Mouse (Mus musculus) neural tube, embryonic 12.5 days (tissue): ENCODE measurements around the gene Ywhag. TPM values are rescaled to one million over a fixed set of nuclear protein-coding genes. Genes with fewer than 3 reads are reported as not detected.

ENCODE experiments used
- ATAC-seq: fragments of 200-750 bp; cut with Nextera tagmentation; 2 replicates; pipeline ENCODE4 v1.8.0; 2017; ENCODE audit warnings: low read depth, mild to moderate bottlenecking, moderate TSS enrichment, moderate library complexity; ENCODE audit not compliant: low FRiP score
- H3K27ac ChIP-seq: fragments of 300-500 bp; sonication (generic); 2 replicates; pipeline ENCODE4 v1.5.1; 2016
- H3K27me3 ChIP-seq: fragments of 300-500 bp; sonication (generic); replicated peaks from 2 replicates; pipeline ENCODE4 v1.6.1; 2016; ENCODE audit warnings: mild to moderate bottlenecking
- H3K36me3 ChIP-seq: fragments of 300-500 bp; sonication (generic); 2 replicates; pipeline ENCODE4 v1.6.1; 2016; ENCODE audit warnings: mild to moderate bottlenecking
- H3K4me1 ChIP-seq: fragments of 300-500 bp; sonication (generic); 2 replicates; pipeline ENCODE4 v1.6.1; 2016
- H3K4me2 ChIP-seq: fragments of 300-500 bp; sonication (generic); replicated peaks from 2 replicates; pipeline ENCODE4 v1.6.1; 2016; ENCODE audit warnings: mild to moderate bottlenecking
- H3K4me3 ChIP-seq: fragments of 300-500 bp; sonication (generic); 2 replicates; pipeline ENCODE4 v1.5.1; 2016
- H3K9ac ChIP-seq: fragments of 300-500 bp; sonication (generic); 2 replicates; pipeline ENCODE4 v1.6.1; 2016; ENCODE audit warnings: mild to moderate bottlenecking
- H3K9me3 ChIP-seq: fragments of 300-500 bp; sonication (generic); 2 replicates; pipeline ENCODE4 v1.6.1; 2016; ENCODE audit warnings: mild to moderate bottlenecking
- WGBS: fragments of 180-500 bp; shearing (Covaris S2); methylation state at CpG from one replicate; pipeline ENCODE4 v1.1.7; 2016; 5-methylcytosine and 5-hydroxymethylcytosine counted together
- polyA plus RNA-seq: library from polyadenylated mRNA; unstranded; fragments of >200 nt; fragmentation: Nextera tagmentation; extraction: Ambion mirVana; gene quantifications from 2 replicates; pipeline ENCODE4 v1.2.1, GENCODE M21; 2016

Gene Ywhag
- polyA plus RNA-seq, 1 experiment from 2014 or later, result 524 TPM

DNA sequence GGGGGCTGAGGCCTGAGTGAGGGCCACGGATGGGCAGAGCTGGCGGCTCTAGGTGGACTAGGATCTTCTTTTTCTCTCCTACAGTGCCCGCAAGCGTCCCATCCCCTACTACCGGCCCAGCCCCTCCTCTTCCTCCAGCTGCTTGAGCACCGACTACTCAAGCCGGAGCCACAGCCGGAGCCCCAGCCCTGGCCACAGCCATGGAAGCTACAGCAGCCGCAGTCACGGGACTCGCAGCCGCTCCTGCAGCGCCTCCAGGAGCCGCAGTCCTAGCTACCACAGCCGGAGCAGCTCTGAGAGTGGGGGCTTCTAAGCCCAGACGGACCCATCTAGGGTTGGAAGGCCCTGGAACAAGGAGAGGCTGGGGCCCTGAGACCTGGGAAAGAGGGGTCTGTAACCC lies 61.4 kb downstream of the Ywhag start:
- H3K36me3 ChIP-seq, result 0 out of 2 replicates have a peak, but pooled peaks cover 4% of the 10 kb centered on the region
- peaks cover 47% of the 10 kb centered on the region for H3K27me3 ChIP-seq
- H3K4me2 ChIP-seq, result no peak overlapping the region
- H3K4me3 ChIP-seq, result no peak overlapping the region
- H3K4me1 ChIP-seq, result peaks cover 16% of the 10 kb centered on the region
- 14% methylated on average over 16 of the region's 16 CpGs for WGBS
- no peaks in the 10 kb centered on the region for H3K9me3 ChIP-seq
- no peak overlapping the region for H3K27ac ChIP-seq
- H3K9ac ChIP-seq, result no peak overlapping the region
- no peak for ATAC-seq

- Histone ChIP-seq H3K4me3 (no peak overlapping the region), H3K27me3 (peaks cover 65% of the 10 kb centered on the region), H3K36me3 (0 out of 2 replicates have a peak, but pooled peaks cover 4% of the 10 kb centered on the region), H3K4me2 (no peak overlapping the region), H3K9me3 (no peaks in the 10 kb centered on the region), H3K4me1 (peaks cover 21% of the 10 kb centered on the region), H3K27ac (no peak overlapping the region), H3K9ac (no peak overlapping the region)
- no peak for ATAC-seq
- WGBS, result 95% methylated on average over 5 of the region's 5 CpGs
Observed at GRCm38 (mm10) chr5:135870505-135870904, 63.9 kb downstream of the Ywhag start.

DNA sequence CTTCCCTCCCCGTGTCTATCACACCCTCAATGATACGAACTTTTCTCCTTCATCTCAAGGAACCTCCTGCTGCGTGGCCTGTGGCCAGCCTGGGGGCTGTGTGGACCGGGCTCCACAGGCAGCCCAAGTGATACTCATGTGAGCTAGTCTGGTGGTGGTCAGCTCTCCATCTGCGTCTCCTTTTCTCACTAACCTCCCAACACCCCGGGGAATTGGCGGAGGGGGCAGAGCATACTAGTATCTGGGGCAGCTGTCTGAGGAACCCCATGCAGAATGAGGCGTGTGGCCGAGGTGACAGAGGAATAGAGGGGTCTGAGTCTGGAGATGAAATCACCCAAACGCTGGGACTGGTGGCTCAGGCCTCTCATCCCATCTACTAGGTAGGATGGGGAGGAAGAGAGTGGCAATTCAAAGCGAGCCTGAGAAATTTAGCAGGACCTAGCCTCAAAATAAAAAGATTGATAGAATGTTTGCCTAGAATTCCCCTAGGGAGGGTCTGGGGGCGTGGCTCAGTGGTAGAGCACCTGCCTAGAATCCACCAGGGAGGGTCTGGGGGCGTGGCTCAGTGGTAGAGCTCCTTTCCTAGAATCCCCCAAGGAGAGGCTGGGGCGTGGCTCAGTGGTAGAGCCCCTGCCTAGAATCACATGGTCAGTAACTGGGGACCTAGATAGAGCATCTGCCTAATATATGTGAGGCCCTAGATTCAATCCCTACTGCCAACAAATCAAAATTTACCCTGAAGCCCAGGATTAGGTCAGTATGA lies 64.6 kb downstream of the Ywhag start:
- Histone ChIP-seq H3K27me3 (peaks cover 65% of the 10 kb centered on the region), H3K27ac (no peak overlapping the region), H3K4me2 (no peak overlapping the region), H3K4me1 (peaks cover 21% of the 10 kb centered on the region), H3K4me3 (no peak overlapping the region), H3K9me3 (no peaks in the 10 kb centered on the region), H3K36me3 (0 out of 2 replicates have a peak, but pooled peaks cover 4% of the 10 kb centered on the region), H3K9ac (no peak overlapping the region)
- WGBS, result 63% methylated on average over 14 of the region's 14 CpGs
- no peak for ATAC-seq

DNA sequence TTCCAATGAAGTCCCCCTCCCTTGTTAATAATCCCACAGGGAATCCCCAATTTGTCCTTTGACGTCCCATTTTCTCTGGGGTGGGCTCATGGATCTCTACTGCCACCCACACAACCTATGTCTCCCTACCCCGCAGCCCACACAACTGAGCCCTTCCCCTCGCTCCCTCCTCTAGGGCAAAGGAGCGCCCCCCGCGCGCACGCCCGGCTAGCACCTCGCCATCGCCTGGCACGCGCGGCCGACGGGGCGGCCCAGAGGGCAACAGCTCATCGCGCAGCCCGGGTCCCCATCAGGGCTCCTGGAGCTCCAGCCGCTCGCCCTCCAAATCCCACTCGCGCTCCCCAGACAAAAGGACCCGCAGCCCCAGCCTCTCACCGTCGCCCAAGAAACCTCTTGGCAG lies 65.8 kb downstream of the Ywhag start:
- H3K9ac ChIP-seq, result peak overlapping the region; percentile 70
- H3K4me3 ChIP-seq, result peak overlapping the region; percentile 47
- H3K27me3 ChIP-seq, result peaks cover 57% of the 10 kb centered on the region
- 0 out of 2 replicates have a peak, but pooled peaks cover 4% of the 10 kb centered on the region for H3K36me3 ChIP-seq
- peak; percentile 41; the same call in 1 of the 2 replicates for ATAC-seq
- H3K27ac ChIP-seq, result no peak overlapping the region
- H3K4me1 ChIP-seq, result peaks cover 21% of the 10 kb centered on the region
- WGBS, result 2% methylated on average over 27 of the region's 27 CpGs
- H3K4me2 ChIP-seq, result peak overlapping the region; percentile 92
- no peaks in the 10 kb centered on the region for H3K9me3 ChIP-seq

DNA sequence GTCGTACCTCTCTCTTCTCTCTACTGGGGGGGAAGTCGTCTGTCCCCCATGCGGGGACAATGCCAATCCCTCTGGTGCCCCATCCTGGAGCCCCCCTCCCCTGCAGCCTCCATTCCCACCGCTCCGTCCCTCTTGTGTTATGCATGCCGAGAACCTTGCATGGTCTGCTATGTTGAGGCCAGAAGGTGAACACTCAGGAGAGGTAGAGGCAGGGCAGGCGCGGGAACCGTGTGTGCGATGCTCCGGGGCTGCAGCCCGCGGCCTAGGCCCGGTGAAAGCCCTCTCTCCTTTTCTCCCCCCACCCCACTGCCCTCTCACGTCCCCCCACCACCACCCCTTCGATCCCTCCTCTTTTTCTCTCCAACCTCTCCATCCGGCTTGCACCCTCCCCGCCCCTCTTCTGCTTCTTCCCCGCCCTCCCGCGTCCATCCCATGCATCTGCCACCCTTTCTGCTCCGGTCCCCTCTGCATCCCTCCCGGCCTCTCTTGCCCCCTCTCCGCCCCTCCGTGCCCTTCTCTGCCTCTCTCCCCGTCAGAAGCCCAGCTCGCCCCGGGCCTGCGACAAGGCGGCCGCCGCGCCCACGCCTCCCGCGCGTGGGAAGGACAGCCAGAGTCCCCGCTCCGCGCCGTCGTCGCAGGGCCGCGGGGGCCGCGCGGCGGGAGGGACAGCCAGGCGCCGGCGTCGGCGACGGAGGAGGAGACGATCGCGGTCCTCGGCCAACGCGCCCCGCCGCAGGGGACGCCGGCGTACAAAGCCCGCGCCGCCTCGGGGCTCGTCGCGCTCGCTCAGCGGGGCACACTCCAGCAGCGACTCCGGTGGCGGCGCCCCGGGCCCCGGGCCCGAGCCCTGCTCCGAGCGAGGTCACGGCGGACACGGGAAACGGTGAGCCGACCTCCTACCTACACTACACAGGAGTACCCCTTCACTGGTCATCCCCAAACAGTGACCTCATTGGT lies 66.5 kb downstream of the Ywhag start:
- ATAC-seq, result peak; percentile 67
- H3K9ac ChIP-seq, result peak overlapping the region; percentile 70
- H3K27me3 ChIP-seq, result peaks cover 55% of the 10 kb centered on the region
- peaks cover 18% of the 10 kb centered on the region for H3K4me1 ChIP-seq
- peak overlapping the region; percentile 92 for H3K4me2 ChIP-seq
- under 1% methylated on average over 87 of the region's 89 CpGs for WGBS
- H3K4me3 ChIP-seq, result peak overlapping the region; percentile 47
- H3K36me3 ChIP-seq, result 0 out of 2 replicates have a peak, but pooled peaks cover 4% of the 10 kb centered on the region
- peak overlapping the region; percentile 3; the same call in 1 of the 2 replicates for H3K27ac ChIP-seq
- no peaks in the 10 kb centered on the region for H3K9me3 ChIP-seq

DNA sequence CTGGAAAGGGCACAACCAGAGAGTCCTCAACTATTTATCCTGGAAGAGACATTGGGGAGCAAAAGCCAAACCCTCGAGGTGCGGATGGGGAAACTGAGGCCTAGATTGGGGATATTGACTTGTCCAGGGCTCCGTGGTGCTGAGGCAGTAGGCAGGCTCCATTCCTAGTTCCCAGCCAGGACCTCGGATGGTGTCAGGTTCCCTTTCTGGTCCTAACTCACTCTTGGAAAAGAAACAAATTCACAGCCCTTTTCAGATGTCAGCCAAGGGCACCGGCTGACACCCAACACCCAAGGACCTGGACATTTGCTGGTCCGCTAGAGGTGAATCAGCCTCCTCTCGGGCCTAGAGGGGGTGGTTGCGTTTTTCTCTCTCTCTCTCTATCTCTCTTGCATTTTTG lies 67.8 kb downstream of the Ywhag start:
- Histone ChIP-seq H3K27ac (no peak overlapping the region), H3K4me2 (no peak overlapping the region), H3K9me3 (no peaks in the 10 kb centered on the region), H3K4me3 (no peak overlapping the region), H3K9ac (no peak overlapping the region), H3K36me3 (0 out of 2 replicates have a peak, but pooled peaks cover 4% of the 10 kb centered on the region), H3K27me3 (peaks cover 60% of the 10 kb centered on the region), H3K4me1 (peaks cover 17% of the 10 kb centered on the region)
- 40% methylated on average over 8 of the region's 8 CpGs for WGBS
- no peak for ATAC-seq

Other genes starting within 250 kb of the Ywhag start
- gene Tmem120a, start 190.2 kb downstream of the Ywhag start, polyA plus RNA-seq, result 73.5 and 74.7 TPM in 2 replicates
- 0.30 TPM in 1 of 2 replicates, not detected in the other for gene Styxl1, start 156.2 kb downstream of the Ywhag start, polyA plus RNA-seq
- 606 and 613 TPM in 2 replicates for gene Mdh2, start 156.1 kb downstream of the Ywhag start, polyA plus RNA-seq
- 71.4 and 77.2 TPM in 2 replicates for gene Srrm3, start 127.7 kb downstream of the Ywhag start, polyA plus RNA-seq
- 22.3 and 26.5 TPM in 2 replicates for gene Hspb1, start 46.7 kb downstream of the Ywhag start, polyA plus RNA-seq
- 1.4 and 1.7 TPM in 2 replicates for gene Ssc4d, start 39.9 kb upstream of the Ywhag start, polyA plus RNA-seq
- 0.15 TPM in 1 of 2 replicates, not detected in the other for gene Zp3, start 45.5 kb upstream of the Ywhag start, polyA plus RNA-seq
- gene Dtx2, start 60.2 kb upstream of the Ywhag start, polyA plus RNA-seq, result 29.5 and 31.7 TPM in 2 replicates
- 0.10 and 0.19 TPM in 2 replicates for gene Upk3b, start 103.9 kb upstream of the Ywhag start, polyA plus RNA-seq
- gene Upk3bl, start 119.9 kb upstream of the Ywhag start, polyA plus RNA-seq, result 1.4 and 2.1 TPM in 2 replicates
- 10.8 and 11.0 TPM in 2 replicates for gene Rasa4, start 149.3 kb upstream of the Ywhag start, polyA plus RNA-seq
- 234 and 249 TPM in 2 replicates for gene Polr2j, start 182.0 kb upstream of the Ywhag start, polyA plus RNA-seq
- 37.6 and 37.7 TPM in 2 replicates for gene Lrwd1, start 201.5 kb upstream of the Ywhag start, polyA plus RNA-seq
- 23.8 and 24.6 TPM in 2 replicates for gene Alkbh4, start 201.5 kb upstream of the Ywhag start, polyA plus RNA-seq
- gene Orai2, start 236.1 kb upstream of the Ywhag start, polyA plus RNA-seq, result 18.6 and 18.9 TPM in 2 replicates